Mouse (Mus musculus) midbrain, embryonic 13.5 days (tissue): ENCODE measurements at regions not wholly inside any gene's neighbourhood (a gene's known extent, or its start where the extent isn't known, plus 50 kb on each side); places are given as distances from the start of the nearest gene placed in this dataset.

ENCODE experiments used
- ATAC-seq: fragments of 200-750 bp; cut with Nextera tagmentation; 2 replicates; pipeline ENCODE4 v1.8.0; 2017; ENCODE audit warnings: mild to moderate bottlenecking, moderate TSS enrichment, moderate library complexity
- H3K27ac ChIP-seq: fragments of 300-500 bp; sonication (generic); 2 replicates; pipeline ENCODE4 v1.5.1; 2015; ENCODE audit warnings: inconsistent platforms, mild to moderate bottlenecking, moderate library complexity
- H3K27me3 ChIP-seq: fragments of 300-500 bp; sonication (generic); 2 replicates; pipeline ENCODE4 v1.6.1; 2015; ENCODE audit warnings: mild to moderate bottlenecking, inconsistent platforms
- H3K36me3 ChIP-seq: fragments of 300-500 bp; sonication (generic); 2 replicates; pipeline ENCODE4 v1.6.1; 2015; ENCODE audit warnings: mild to moderate bottlenecking, inconsistent platforms
- H3K4me1 ChIP-seq: fragments of 300-500 bp; sonication (generic); replicated peaks from 2 replicates; pipeline ENCODE4 v1.6.1; 2015; ENCODE audit warnings: inconsistent platforms
- H3K4me2 ChIP-seq: fragments of 300-500 bp; sonication (generic); replicated peaks from 2 replicates; pipeline ENCODE4 v1.6.1; 2015; ENCODE audit warnings: moderate library complexity, mild to moderate bottlenecking, inconsistent platforms
- H3K4me3 ChIP-seq: fragments of 300-500 bp; sonication (generic); replicated peaks from 2 replicates; pipeline ENCODE4 v1.5.1; 2015; ENCODE audit warnings: mild to moderate bottlenecking, inconsistent platforms
- H3K9ac ChIP-seq: fragments of 300-500 bp; sonication (generic); replicated peaks from 2 replicates; pipeline ENCODE4 v1.6.1; 2015; ENCODE audit warnings: mild to moderate bottlenecking, inconsistent platforms
- H3K9me3 ChIP-seq: fragments of 300-500 bp; sonication (generic); 2 replicates; pipeline ENCODE4 v1.6.1; 2016; ENCODE audit warnings: mild to moderate bottlenecking, inconsistent platforms
- WGBS: fragments of 180-500 bp; shearing (Covaris S2); methylation state at CpG from one replicate; pipeline ENCODE4 v1.1.7; 2015; 5-methylcytosine and 5-hydroxymethylcytosine counted together

DNA sequence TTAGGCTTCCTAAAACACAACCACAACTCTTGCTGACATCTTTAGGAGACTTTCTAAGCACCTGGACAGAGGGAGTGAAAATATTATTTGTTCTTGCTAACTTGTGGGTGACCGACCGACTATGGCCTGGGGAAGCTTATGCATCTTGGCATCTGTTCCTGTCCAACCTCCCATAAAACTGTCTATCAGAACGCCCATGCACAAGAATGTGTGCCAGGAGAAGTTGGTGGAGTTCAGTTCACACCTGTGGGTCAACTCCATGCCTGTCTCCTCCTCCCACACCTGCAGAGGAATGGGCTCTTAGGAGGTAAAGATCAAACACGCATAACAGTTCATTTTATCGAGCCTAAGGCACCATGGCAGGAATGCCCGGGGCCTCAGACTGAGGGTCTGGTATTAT, 232.7 kb upstream of the Elac2 start:
- no peak for ATAC-seq
- Histone ChIP-seq H3K4me1 (no peaks in the 10 kb centered on the region), H3K4me2 (no peak overlapping the region), H3K27ac (no peak overlapping the region), H3K36me3 (no peaks in the 10 kb centered on the region), H3K9ac (no peak overlapping the region), H3K27me3 (no peaks in the 10 kb centered on the region), H3K9me3 (no peaks in the 10 kb centered on the region), H3K4me3 (no peak overlapping the region)
- 94% methylated on average over 6 of the region's 6 CpGs for WGBS

DNA sequence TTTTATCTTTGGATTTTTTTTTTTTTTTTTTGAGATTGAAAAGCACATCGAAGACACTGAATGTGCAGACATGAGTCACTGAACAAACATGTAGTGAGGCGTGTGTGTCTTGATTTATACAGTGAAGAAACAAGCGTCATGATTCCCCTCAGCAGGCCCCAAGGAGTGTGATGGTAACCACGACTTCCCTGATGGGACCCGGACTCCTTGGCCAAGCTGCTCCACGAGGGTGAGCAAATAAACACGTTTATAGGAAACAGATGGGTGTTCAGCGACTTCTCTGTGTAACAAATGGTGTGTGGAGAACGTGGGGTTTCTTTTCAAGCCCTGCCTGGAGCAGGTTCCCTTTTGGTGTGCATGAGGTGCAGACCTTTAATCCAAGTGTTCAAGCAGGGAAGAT, 228.9 kb upstream of the Elac2 start:
- no peak for ATAC-seq

DNA sequence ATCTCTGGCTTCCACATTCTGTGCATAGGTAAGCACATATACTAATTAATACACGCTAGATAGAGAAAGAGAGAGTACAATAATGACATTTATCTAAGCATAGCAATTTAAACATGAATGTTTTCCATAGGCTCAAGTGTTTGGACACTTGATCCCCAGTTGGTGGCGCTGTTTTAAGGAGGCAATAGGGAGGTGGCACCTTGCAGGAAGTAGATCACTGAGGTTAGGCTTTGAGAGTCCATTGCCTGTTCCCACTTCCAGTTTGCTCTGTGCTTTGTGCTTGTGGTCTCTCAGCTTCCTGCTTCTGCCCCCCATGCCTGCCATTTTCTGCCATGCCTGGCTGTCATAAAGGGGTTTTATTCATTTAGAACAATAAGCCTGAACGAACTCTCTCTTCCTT, 226.5 kb upstream of the Elac2 start:
- 59% methylated on average over 3 of the region's 3 CpGs for WGBS
- no peak for ATAC-seq
- Histone ChIP-seq H3K9ac (no peak overlapping the region), H3K27me3 (no peaks in the 10 kb centered on the region), H3K4me1 (peaks cover 17% of the 10 kb centered on the region), H3K9me3 (no peaks in the 10 kb centered on the region), H3K36me3 (no peaks in the 10 kb centered on the region), H3K4me2 (no peak overlapping the region), H3K27ac (no peak overlapping the region), H3K4me3 (no peak overlapping the region)

More for the DNA sequence above, 228.9 kb upstream of the Elac2 start:
- no peaks in the 10 kb centered on the region for H3K9me3 ChIP-seq
- peaks cover 17% of the 10 kb centered on the region for H3K4me1 ChIP-seq
- no peak overlapping the region for H3K27ac ChIP-seq
- H3K9ac ChIP-seq = no peak overlapping the region
- 79% methylated on average over 9 of the region's 9 CpGs for WGBS
- no peak overlapping the region for H3K4me2 ChIP-seq
- H3K27me3 ChIP-seq = no peaks in the 10 kb centered on the region
- H3K36me3 ChIP-seq = no peaks in the 10 kb centered on the region
- H3K4me3 ChIP-seq = no peak overlapping the region

DNA sequence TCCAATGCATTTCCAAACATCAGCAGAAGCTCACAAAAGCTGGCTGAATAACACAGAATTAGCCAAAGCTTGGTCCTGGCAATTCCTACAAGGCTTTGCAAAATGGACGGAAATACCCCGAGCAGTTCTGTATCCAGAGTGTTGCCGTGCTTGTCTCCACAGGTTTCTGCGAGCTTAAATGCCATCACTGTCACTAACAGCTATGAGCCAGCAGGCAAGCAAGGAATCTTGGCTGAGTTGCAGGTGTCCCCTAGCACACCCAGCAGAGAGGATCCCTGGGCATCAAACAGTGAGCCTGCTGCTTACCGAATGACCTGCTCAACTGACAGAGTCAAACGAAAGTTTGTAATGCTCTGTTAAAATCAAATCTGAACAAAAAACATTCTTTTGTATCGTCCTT, 226.0 kb upstream of the Elac2 start:
- 20% methylated on average over 7 of the region's 7 CpGs for WGBS
- no peak overlapping the region for H3K9ac ChIP-seq
- H3K9me3 ChIP-seq = no peaks in the 10 kb centered on the region
- H3K36me3 ChIP-seq = no peaks in the 10 kb centered on the region
- H3K4me3 ChIP-seq = no peak overlapping the region
- no peak overlapping the region for H3K27ac ChIP-seq
- ATAC-seq = no peak
- H3K27me3 ChIP-seq = no peaks in the 10 kb centered on the region
- no peak overlapping the region; the same call in 1 of the 2 replicates for H3K4me2 ChIP-seq
- H3K4me1 ChIP-seq = peaks cover 17% of the 10 kb centered on the region

DNA sequence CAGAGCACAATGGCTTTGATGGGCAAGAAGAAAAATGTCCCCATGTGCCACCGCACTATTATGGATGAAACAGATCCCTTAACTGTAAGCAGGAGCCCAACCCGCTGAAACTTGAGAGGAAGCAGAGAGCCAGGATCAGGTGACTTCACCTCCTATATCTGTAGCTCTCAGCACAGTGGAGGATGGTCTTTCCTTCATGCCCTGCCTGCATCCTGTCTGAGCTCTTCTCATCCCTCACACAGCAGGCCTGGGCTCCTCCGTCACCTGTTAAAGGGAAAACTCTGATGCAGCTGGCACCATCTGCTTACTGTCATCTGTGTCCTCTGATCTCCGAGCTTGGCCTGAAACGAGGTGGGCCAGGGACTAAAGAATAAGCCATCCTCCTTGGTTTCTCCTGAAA, 224.8 kb upstream of the Elac2 start:
- H3K27me3 ChIP-seq = no peaks in the 10 kb centered on the region
- no peaks in the 10 kb centered on the region for H3K36me3 ChIP-seq
- ATAC-seq = no peak
- H3K9ac ChIP-seq = no peak overlapping the region
- WGBS = 71% methylated on average over 5 of the region's 5 CpGs
- no peak overlapping the region for H3K4me3 ChIP-seq
- H3K27ac ChIP-seq = no peak overlapping the region
- no peak overlapping the region for H3K4me2 ChIP-seq
- H3K4me1 ChIP-seq = peaks cover 17% of the 10 kb centered on the region
- no peaks in the 10 kb centered on the region for H3K9me3 ChIP-seq

DNA sequence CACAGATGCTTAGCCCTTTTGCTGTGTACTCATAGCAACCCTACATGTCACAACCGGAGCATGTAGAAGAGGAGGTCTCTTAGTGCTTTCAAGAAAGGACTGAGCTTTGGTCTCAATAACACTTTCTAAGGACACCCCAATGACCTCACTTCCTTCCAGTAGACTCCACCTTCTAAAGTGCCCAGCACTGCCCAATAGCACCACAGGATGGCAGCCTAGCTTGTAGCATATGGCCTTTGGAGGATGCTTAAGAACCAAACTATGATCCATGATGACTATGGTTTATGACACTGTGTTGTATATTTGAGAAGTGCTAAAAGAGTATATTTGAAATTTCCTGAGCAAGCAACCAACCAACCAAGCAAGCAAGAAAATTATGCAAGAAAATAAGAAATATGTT, 223.3 kb upstream of the Elac2 start:
- H3K4me3 ChIP-seq = no peak overlapping the region
- H3K9ac ChIP-seq = no peak overlapping the region
- H3K4me1 ChIP-seq = peaks cover 17% of the 10 kb centered on the region
- H3K9me3 ChIP-seq = no peaks in the 10 kb centered on the region
- no peaks in the 10 kb centered on the region for H3K36me3 ChIP-seq
- 91% methylated on average over 1 of the region's 1 CpGs for WGBS
- ATAC-seq = no peak
- no peaks in the 10 kb centered on the region for H3K27me3 ChIP-seq
- no peak overlapping the region for H3K4me2 ChIP-seq
- H3K27ac ChIP-seq = no peak overlapping the region

DNA sequence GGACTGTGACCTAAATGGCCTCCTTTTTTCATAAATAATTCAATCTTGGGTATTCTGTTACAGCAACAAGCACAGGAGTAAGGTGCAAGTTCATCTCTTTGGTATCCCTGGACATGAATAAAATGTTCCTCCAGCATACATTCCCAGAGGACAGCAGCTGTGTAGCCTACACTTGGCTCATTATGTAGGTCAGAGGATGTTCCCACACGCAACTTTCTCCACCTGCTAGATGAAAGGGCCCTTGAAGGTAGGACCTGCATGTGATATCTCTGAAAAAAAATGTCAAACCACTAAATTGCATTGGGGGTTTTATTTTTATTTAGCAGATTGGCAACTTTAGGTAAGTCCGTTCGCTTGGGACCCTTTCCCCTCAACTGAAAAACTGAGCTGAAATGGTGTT, 218.2 kb upstream of the Elac2 start:
- no peaks in the 10 kb centered on the region for H3K27me3 ChIP-seq
- H3K36me3 ChIP-seq = no peaks in the 10 kb centered on the region
- WGBS = 97% methylated on average over 3 of the region's 3 CpGs
- H3K4me2 ChIP-seq = no peak overlapping the region
- H3K9ac ChIP-seq = no peak overlapping the region
- no peak overlapping the region for H3K4me3 ChIP-seq
- no peak for ATAC-seq
- H3K9me3 ChIP-seq = no peaks in the 10 kb centered on the region
- no peak overlapping the region for H3K27ac ChIP-seq
- 0 out of 2 replicates have a peak, but pooled peaks cover 5% of the 10 kb centered on the region for H3K4me1 ChIP-seq

DNA sequence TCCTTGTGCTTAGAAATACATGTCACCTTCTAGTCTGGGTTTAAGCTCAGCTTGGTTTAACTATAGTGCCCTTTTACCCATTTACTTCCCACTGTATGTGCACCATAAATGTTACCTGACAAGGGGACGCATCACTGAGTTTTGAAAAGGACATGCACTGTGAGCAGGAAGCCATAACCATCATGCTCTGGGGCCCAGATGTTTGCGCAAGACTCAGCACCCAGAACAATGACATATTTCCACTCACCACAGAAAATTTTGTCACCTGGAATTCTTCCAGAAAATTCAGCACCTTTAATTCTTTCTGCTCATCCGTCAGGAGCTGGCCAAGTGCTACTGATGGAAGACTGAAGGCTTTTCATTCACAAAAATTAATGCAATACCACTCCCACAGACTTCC, 216.1 kb upstream of the Elac2 start:
- no peaks in the 10 kb centered on the region for H3K9me3 ChIP-seq
- H3K4me1 ChIP-seq = 0 out of 2 replicates have a peak, but pooled peaks cover 5% of the 10 kb centered on the region
- no peaks in the 10 kb centered on the region for H3K27me3 ChIP-seq
- H3K4me3 ChIP-seq = no peak overlapping the region
- H3K27ac ChIP-seq = no peak overlapping the region
- no peak for ATAC-seq
- no peak overlapping the region for H3K4me2 ChIP-seq
- no peak overlapping the region for H3K9ac ChIP-seq
- 91% methylated on average over 3 of the region's 3 CpGs for WGBS
- H3K36me3 ChIP-seq = no peaks in the 10 kb centered on the region

DNA sequence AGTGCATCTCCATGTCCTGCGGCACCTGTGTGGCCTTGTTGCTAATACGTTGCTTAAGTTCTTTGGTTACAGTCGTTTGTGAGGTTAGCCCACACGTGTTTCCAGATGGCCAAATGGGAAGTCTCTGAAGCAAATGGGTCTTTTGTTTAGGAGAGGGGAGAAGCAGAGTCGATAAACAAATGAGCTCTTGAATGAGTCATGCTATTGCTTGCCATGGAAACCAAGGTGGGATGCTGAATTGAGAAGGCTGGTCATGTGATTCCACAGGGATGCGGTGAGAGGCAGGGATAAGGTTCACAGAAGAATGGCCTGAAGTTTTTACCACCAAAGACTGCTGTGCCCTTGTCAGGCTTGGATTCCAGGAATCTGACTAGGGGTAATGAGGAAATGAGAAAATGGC, 214.8 kb upstream of the Elac2 start:
- no peaks in the 10 kb centered on the region for H3K36me3 ChIP-seq
- no peak overlapping the region for H3K4me2 ChIP-seq
- H3K4me3 ChIP-seq = no peak overlapping the region
- H3K27ac ChIP-seq = no peak overlapping the region
- no peak overlapping the region for H3K9ac ChIP-seq
- no peaks in the 10 kb centered on the region for H3K27me3 ChIP-seq
- no peaks in the 10 kb centered on the region for H3K9me3 ChIP-seq
- 46% methylated on average over 6 of the region's 6 CpGs for WGBS
- H3K4me1 ChIP-seq = 0 out of 2 replicates have a peak, but pooled peaks cover 5% of the 10 kb centered on the region
- ATAC-seq = no peak

DNA sequence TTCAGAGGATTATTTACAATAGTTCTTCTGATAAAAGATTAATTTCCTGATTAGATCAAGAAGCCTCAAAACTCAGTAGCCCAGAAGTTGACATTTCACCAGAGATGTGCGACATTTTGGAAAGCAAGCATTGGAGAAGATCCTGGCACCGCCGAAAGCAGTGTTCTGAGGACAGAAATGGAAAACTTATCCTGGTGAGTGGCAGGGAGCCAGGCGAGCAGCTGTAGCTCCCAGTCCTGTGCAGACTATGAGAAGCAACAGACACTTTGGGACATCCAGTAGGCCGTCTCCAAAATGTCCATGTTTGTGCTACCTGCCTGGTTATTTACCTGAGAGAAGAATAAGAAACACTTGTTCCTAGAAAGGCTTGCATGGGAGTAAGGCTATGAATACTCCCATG, 202.1 kb upstream of the Elac2 start:
- 90% methylated on average over 5 of the region's 5 CpGs for WGBS
- H3K27me3 ChIP-seq = no peaks in the 10 kb centered on the region
- no peak for ATAC-seq
- no peak overlapping the region for H3K9ac ChIP-seq
- no peaks in the 10 kb centered on the region for H3K36me3 ChIP-seq
- H3K27ac ChIP-seq = no peak overlapping the region
- H3K4me2 ChIP-seq = no peak overlapping the region
- H3K9me3 ChIP-seq = no peaks in the 10 kb centered on the region
- no peaks in the 10 kb centered on the region for H3K4me1 ChIP-seq
- H3K4me3 ChIP-seq = no peak overlapping the region

DNA sequence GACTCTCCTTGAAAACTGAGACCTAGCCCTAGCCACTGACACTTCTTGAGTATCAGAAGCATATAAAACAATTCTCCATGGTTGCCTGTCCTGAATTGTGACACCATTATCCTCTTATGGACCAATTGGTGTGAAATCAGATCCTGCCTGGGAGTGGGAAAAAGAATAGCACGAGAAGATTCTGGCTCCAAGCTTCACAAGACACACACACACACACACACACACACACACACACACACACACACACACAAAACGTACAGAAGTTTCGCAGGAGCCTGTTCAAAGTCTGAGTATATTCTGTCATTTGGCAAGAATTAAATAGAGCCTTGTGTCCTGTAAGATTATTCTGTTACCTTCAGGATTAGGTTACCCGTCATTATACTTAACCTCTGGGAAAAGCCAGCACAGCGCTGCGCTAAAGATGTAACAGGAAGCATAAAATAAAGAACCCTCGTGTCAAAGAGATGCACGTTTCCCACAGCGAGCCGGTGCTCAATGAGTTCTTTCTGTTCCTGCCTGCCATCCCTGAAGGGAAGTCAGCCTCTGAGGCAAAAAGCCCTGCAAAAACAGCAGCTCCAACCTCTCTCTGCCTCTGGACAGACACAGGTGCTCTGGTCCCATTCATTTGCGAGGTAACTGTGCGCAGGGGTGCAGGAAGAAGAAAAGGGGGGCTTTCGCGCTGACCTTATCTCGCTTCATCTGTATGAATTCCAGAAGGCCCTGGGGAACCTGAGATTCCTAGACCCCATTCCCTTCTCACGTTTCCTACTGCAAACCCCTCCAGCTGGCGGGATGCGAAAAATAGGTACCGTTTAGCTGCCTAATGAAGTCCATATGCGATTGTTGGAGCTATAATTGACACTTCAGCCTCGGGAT, 178.4 kb upstream of the Elac2 start:
- WGBS = 32% methylated on average over 21 of the region's 21 CpGs

DNA sequence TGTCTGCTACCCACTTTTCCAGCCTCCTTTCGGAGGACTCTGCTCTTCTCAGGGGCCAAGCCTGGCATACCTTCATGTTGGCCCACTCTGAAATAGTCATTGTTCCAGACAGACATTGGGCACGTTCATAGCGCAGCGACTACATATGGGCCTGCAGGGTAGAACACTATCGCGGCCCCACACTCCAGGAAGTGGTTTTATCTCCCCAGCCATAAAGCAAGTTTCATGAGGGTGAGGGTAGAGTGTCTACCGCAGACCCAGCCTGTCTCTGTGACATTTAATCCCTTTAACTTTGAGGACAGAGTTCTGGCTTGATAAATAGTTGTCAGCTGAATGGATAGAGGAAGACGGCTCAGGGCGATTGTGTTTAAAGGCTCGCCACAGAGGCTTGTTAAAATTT, 177.5 kb upstream of the Elac2 start:
- no peaks in the 10 kb centered on the region for H3K36me3 ChIP-seq
- no peaks in the 10 kb centered on the region for H3K9me3 ChIP-seq
- peak overlapping the region; percentile 42 for H3K4me2 ChIP-seq
- WGBS = 42% methylated on average over 10 of the region's 10 CpGs
- H3K4me1 ChIP-seq = peaks cover 19% of the 10 kb centered on the region
- H3K27ac ChIP-seq = no peak overlapping the region
- no peak overlapping the region for H3K4me3 ChIP-seq
- 0 out of 2 replicates have a peak, but pooled peaks have one; percentile 24 for ATAC-seq
- H3K27me3 ChIP-seq = 0 out of 2 replicates have a peak, but pooled peaks cover 6% of the 10 kb centered on the region
- no peak overlapping the region for H3K9ac ChIP-seq

More for the DNA sequence above, 178.4 kb upstream of the Elac2 start:
- Histone ChIP-seq H3K9ac (no peak overlapping the region), H3K4me2 (peak overlapping the region; percentile 42), H3K27ac (no peak overlapping the region; the same call in 1 of the 2 replicates), H3K36me3 (no peaks in the 10 kb centered on the region), H3K4me1 (peaks cover 19% of the 10 kb centered on the region), H3K9me3 (no peaks in the 10 kb centered on the region), H3K4me3 (0 out of 2 replicates have a peak overlapping the region, but pooled peaks have one; percentile 3), H3K27me3 (0 out of 2 replicates have a peak, but pooled peaks cover 6% of the 10 kb centered on the region)
- ATAC-seq = peak; percentile 24; the same call in 1 of the 2 replicates
